Mouse (Mus musculus) liver, embryonic 15.5 days (tissue): ENCODE results near the gene Cybc1. TPM values are rescaled to one million over a fixed set of nuclear protein-coding genes. Genes with fewer than 3 reads are reported as not detected.

Source experiments
- ATAC-seq: fragments of 200-750 bp; cut with Nextera tagmentation; 2 replicates; pipeline ENCODE4 v1.8.0; 2017; ENCODE audit warnings: moderate number of reproducible peaks, mild to moderate bottlenecking, moderate library complexity; ENCODE audit not compliant: insufficient read depth
- H3K27ac ChIP-seq: fragments of 300-500 bp; sonication (generic); replicated peaks from 2 replicates; pipeline ENCODE4 v1.5.1; 2015; ENCODE audit warnings: mild to moderate bottlenecking, inconsistent platforms
- H3K27me3 ChIP-seq: fragments of 300-500 bp; sonication (generic); 2 replicates; pipeline ENCODE4 v1.6.1; 2015; ENCODE audit warnings: mild to moderate bottlenecking, inconsistent platforms
- H3K36me3 ChIP-seq: fragments of 300-500 bp; sonication (generic); replicated peaks from 2 replicates; pipeline ENCODE4 v1.6.1; 2015; ENCODE audit warnings: moderate library complexity, mild to moderate bottlenecking, inconsistent platforms
- H3K4me1 ChIP-seq: fragments of 300-500 bp; sonication (generic); replicated peaks from 2 replicates; pipeline ENCODE4 v1.6.1; 2015; ENCODE audit warnings: inconsistent platforms
- H3K4me2 ChIP-seq: fragments of 300-500 bp; sonication (generic); 2 replicates; pipeline ENCODE4 v1.6.1; 2015; ENCODE audit warnings: moderate library complexity, mild to moderate bottlenecking, inconsistent platforms
- H3K4me3 ChIP-seq: fragments of 300-500 bp; sonication (generic); replicated peaks from 2 replicates; pipeline ENCODE4 v1.5.1; 2015; ENCODE audit warnings: mild to moderate bottlenecking, inconsistent platforms
- H3K9ac ChIP-seq: fragments of 300-500 bp; sonication (generic); 2 replicates; pipeline ENCODE4 v1.6.1; 2015; ENCODE audit warnings: moderate library complexity, mild to moderate bottlenecking, inconsistent platforms
- H3K9me3 ChIP-seq: fragments of 300-500 bp; sonication (generic); replicated peaks from 2 replicates; pipeline ENCODE4 v1.6.1; 2016; ENCODE audit warnings: inconsistent platforms
- whole genome bisulfite sequencing: fragments of 180-500 bp; shearing (Covaris S2); methylation state at CpG from one replicate; pipeline ENCODE4 v1.1.7; 2015; ENCODE audit warnings: mixed read lengths; ENCODE audit not compliant: insufficient replicate concordance; 5-methylcytosine and 5-hydroxymethylcytosine counted together
- polyA plus RNA-seq: library from polyadenylated mRNA; unstranded; fragments of >200 nt; fragmentation: Nextera tagmentation; extraction: Ambion mirVana; gene quantifications from 2 replicates; pipeline ENCODE4 v1.2.1, GENCODE M21; 2015

Gene Cybc1
- 20.5 and 20.7 TPM in 2 replicates for polyA plus RNA-seq

- 0% methylated on average over 23 of the region's 23 CpGs for WGBS
- peak within 1 kb of the TSS; percentile 85 for H3K9ac ChIP-seq
- peaks cover 50% of the 10 kb centered on the region for H3K4me1 ChIP-seq
- peaks cover 39% of the 10 kb centered on the region for H3K36me3 ChIP-seq
- no peaks in the 10 kb centered on the region for H3K27me3 ChIP-seq
- peak within 1 kb of the TSS; percentile 91 for H3K27ac ChIP-seq
- H3K4me2 ChIP-seq, result peak within 1 kb of the TSS; percentile 79
- peak; percentile 90 for ATAC-seq
- H3K4me3 ChIP-seq, result peak within 1 kb of the TSS; percentile 71
- H3K9me3 ChIP-seq, result no peaks in the 10 kb centered on the region
Observed at GRCm38 (mm10) chr11:121229018-121229439, at the start of gene Cybc1. Gene Cybc1, minus strand, starts transcription at chr11:121229322.

DNA sequence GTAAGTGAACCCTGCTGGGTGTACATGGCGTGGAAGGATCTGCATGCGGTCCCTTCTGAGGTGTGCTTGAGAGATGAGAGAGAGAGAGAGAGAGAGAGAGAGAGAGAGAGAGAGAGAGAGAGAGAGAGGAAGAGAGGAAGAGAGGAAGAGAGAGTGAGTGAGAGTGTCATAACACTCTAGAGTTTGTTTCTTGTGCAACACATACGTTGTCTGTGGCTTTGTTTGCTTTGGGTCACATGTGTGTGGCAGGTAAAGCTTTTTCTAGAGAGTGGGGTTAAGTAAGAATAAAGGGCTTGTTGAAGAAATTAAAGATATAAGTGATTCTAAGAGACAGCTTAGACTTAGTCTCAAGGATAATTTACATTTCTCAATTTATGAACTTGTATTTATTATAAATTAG, 48.9 kb upstream of the Cybc1 start:
- Histone ChIP-seq H3K4me3 (no peak overlapping the region), H3K36me3 (peaks cover 14% of the 10 kb centered on the region; the same call in 1 of the 2 replicates), H3K9me3 (no peaks in the 10 kb centered on the region), H3K4me2 (no peak overlapping the region), H3K27me3 (no peaks in the 10 kb centered on the region), H3K9ac (no peak overlapping the region), H3K27ac (0 out of 2 replicates have a peak overlapping the region, but pooled peaks have one; percentile 14), H3K4me1 (peaks cover 36% of the 10 kb centered on the region)
- ATAC-seq, result no peak
- 69% methylated on average over 3 of the region's 3 CpGs for WGBS

GRCm38 (mm10) chr11:121277516-121277915, 48.4 kb upstream of the Cybc1 start:
- Histone ChIP-seq H3K9ac (no peak overlapping the region), H3K27me3 (no peaks in the 10 kb centered on the region), H3K4me1 (peaks cover 31% of the 10 kb centered on the region), H3K4me2 (no peak overlapping the region), H3K36me3 (peaks cover 14% of the 10 kb centered on the region; the same call in 1 of the 2 replicates), H3K4me3 (no peak overlapping the region), H3K9me3 (no peaks in the 10 kb centered on the region), H3K27ac (0 out of 2 replicates have a peak overlapping the region, but pooled peaks have one; percentile 14)
- ATAC-seq, result no peak
- WGBS, result 76% methylated on average over 8 of the region's 8 CpGs

- peaks cover 50% of the 10 kb centered on the region for H3K36me3 ChIP-seq
- H3K4me2 ChIP-seq, result peak overlapping the region; percentile 97
- peak overlapping the region; percentile 87 for H3K27ac ChIP-seq
- peak overlapping the region; percentile 97 for H3K4me3 ChIP-seq
- WGBS, result 30% methylated on average over 2 of the region's 2 CpGs
- ATAC-seq, result no peak
- peak overlapping the region; percentile 96 for H3K9ac ChIP-seq
- H3K4me1 ChIP-seq, result peaks cover 46% of the 10 kb centered on the region
- H3K9me3 ChIP-seq, result no peaks in the 10 kb centered on the region
- no peaks in the 10 kb centered on the region for H3K27me3 ChIP-seq
Observed at GRCm38 (mm10) chr11:121261074-121261473, 32.0 kb upstream of the Cybc1 start.

- Histone ChIP-seq H3K4me2 (peak overlapping the region; percentile 97), H3K9ac (peak overlapping the region; percentile 96), H3K27ac (peak overlapping the region; percentile 87), H3K4me1 (peaks cover 46% of the 10 kb centered on the region), H3K27me3 (no peaks in the 10 kb centered on the region), H3K4me3 (peak overlapping the region; percentile 97), H3K36me3 (peaks cover 51% of the 10 kb centered on the region), H3K9me3 (no peaks in the 10 kb centered on the region)
- peak; percentile 48 for ATAC-seq
- under 1% methylated on average over 60 of the region's 60 CpGs for WGBS
Observed at GRCm38 (mm10) chr11:121260211-121260906, 31.2 kb upstream of the Cybc1 start.

- WGBS, result under 1% methylated on average over 84 of the region's 91 CpGs
- peak within 1 kb of the TSS; percentile 87 for H3K27ac ChIP-seq
- H3K36me3 ChIP-seq, result peaks cover 53% of the 10 kb centered on the region
- no peaks in the 10 kb centered on the region for H3K9me3 ChIP-seq
- H3K27me3 ChIP-seq, result no peaks in the 10 kb centered on the region
- peak within 1 kb of the TSS; percentile 97 for H3K4me2 ChIP-seq
- H3K9ac ChIP-seq, result peak within 1 kb of the TSS; percentile 96
- H3K4me1 ChIP-seq, result peaks cover 46% of the 10 kb centered on the region
- peak; percentile 98 for ATAC-seq
- H3K4me3 ChIP-seq, result peak within 1 kb of the TSS; percentile 97
Observed at GRCm38 (mm10) chr11:121259160-121260100, 30.3 kb upstream of the Cybc1 start, which contains the start of gene Foxk2. Gene Foxk2, plus strand, starts transcription at chr11:121259990.

- Histone ChIP-seq H3K27me3 (no peaks in the 10 kb centered on the region), H3K4me3 (no peak overlapping the region), H3K27ac (no peak overlapping the region), H3K36me3 (peaks cover 99% of the 10 kb centered on the region), H3K9me3 (no peaks in the 10 kb centered on the region), H3K4me1 (no peaks in the 10 kb centered on the region), H3K9ac (no peak overlapping the region), H3K4me2 (no peak overlapping the region)
- ATAC-seq, result no peak
- 93% methylated on average over 8 of the region's 8 CpGs for WGBS
Observed at GRCm38 (mm10) chr11:121250196-121250595, 21.1 kb upstream of the Cybc1 start.

DNA sequence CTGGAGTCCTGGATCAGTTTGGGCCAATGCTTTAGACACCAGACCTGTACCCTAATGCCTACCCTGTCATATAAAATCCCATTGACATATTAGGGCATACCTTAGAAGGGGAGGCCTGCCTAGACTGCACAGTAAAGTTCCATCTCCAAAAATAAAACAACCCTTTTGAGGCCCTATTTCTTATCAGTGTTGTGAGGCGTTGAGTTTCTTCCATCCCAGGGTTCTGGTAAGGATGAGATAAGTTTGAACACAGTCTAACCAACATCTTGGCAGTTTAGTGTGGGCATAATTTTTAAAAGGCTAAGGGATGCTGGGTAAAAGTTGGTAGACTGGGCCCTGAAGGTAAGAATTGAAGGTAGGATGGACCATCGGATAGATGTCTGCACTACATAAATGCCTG, 10.5 kb upstream of the Cybc1 start:
- Histone ChIP-seq H3K27ac (peak overlapping the region; percentile 98), H3K27me3 (no peaks in the 10 kb centered on the region), H3K4me3 (peak overlapping the region; percentile 92), H3K4me2 (peak overlapping the region; percentile 73), H3K4me1 (peaks cover 52% of the 10 kb centered on the region), H3K9ac (peak overlapping the region; percentile 85), H3K9me3 (no peaks in the 10 kb centered on the region), H3K36me3 (peaks cover 61% of the 10 kb centered on the region)
- peak; percentile 46 for ATAC-seq
- 21% methylated on average over 2 of the region's 2 CpGs for WGBS

DNA sequence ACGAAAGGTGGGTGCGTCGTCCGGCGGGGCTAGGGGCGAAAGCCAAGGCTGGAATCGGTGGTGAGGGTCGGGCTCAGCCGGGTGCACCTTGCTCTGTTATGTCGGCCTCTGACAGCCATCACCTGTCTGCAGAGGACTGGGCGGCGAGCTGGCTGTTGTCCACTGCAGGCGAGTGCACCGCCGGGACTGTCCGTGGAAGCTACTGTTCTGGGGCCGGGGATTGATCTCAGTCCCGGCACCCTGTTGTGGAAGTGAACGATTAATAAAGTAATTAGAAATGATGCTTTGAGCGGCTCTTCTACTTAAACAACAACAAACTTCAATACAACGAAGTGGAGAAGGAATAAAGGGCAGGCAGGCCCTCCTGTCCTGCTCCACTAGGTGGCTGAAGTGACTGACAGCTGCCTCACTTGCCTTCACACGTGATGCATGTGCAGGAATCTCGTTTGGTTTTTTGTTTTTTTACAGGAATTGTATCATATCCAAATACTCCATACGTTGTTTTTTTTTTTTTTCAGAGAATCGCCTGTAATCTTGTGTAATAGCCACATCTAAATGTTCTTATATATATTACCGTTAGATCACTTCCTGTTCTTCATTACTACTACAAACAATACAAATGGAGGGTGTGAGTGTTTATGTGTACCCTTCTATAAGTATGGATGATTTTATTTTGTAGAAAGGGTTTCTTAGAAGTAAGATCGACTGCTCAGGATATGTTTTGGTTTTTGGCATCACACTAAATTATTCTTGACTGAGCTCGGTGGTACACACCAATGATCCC, 8.4 kb upstream of the Cybc1 start:
- H3K9ac ChIP-seq, result peak overlapping the region; percentile 85
- peak overlapping the region; percentile 73 for H3K4me2 ChIP-seq
- H3K27me3 ChIP-seq, result no peaks in the 10 kb centered on the region
- peak overlapping the region; percentile 98 for H3K27ac ChIP-seq
- peaks cover 72% of the 10 kb centered on the region for H3K4me1 ChIP-seq
- H3K9me3 ChIP-seq, result no peaks in the 10 kb centered on the region
- H3K4me3 ChIP-seq, result peak overlapping the region; percentile 92
- peaks cover 39% of the 10 kb centered on the region for H3K36me3 ChIP-seq
- WGBS, result 2% methylated on average over 28 of the region's 28 CpGs
- peak; percentile 16 for ATAC-seq

- peaks cover 31% of the 10 kb centered on the region for H3K36me3 ChIP-seq
- peak within 1 kb of the TSS; percentile 86 for H3K9ac ChIP-seq
- no peaks in the 10 kb centered on the region for H3K27me3 ChIP-seq
- H3K4me1 ChIP-seq, result peaks cover 72% of the 10 kb centered on the region
- under 1% methylated on average over 50 of the region's 50 CpGs for WGBS
- H3K9me3 ChIP-seq, result no peaks in the 10 kb centered on the region
- peak within 1 kb of the TSS; percentile 83 for H3K4me2 ChIP-seq
- ATAC-seq, result peak; percentile 95
- H3K4me3 ChIP-seq, result peak within 1 kb of the TSS; percentile 92
- H3K27ac ChIP-seq, result peak within 1 kb of the TSS; percentile 98
Observed at GRCm38 (mm10) chr11:121236564-121237344, 7.6 kb upstream of the Cybc1 start, which contains the start of gene Narf. Gene Narf, plus strand, starts transcription at chr11:121237253.
